Mouse (Mus musculus) c-Kit-negative CD71-positive TER-119-positive erythroid progenitor cells, embryonic 14.5 days (primary cell): ENCODE data around the gene Ssb.
"Not testable (repeated sequence)": the region's sequence is repeated elsewhere in the genome, so short reads cannot be mapped to it uniquely, and the experiment has no call there.

Source experiments
- DNase-seq: peaks from one replicate; pipeline ENCODE4 v3.0.0-alpha.2; 2013; ENCODE audit warnings: low read depth, low spot score

The Ssb gene

GRCm38 (mm10) chr2:69862117-69862657 lies 825 bp downstream of the Ssb start:
- DNase-seq = peak; percentile 13

GRCm38 (mm10) chr2:69883990-69884391 lies 22.6 kb downstream of the Ssb start:
- peak; percentile 8 for DNase-seq

DNA sequence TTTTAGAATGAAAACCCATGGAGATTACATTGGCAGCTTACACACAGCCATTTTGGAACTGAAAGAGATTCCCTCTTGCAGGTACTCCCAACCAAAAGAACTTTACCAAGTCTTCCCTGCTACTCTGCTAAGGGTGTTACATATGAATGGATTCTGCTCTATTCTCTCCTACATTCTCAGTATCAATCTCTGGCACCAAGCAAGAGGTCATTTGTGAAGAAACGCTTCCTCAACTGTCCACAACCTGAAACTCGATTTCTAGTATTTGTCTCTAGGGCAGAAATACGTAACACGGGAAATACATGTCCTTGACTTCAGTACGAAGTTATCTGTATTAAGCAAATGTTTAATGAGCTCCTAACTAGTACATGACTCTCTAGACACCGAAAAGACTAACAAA lies 23.2 kb downstream of the Ssb start:
- peak; percentile 16 for DNase-seq

- peak; percentile 27 for DNase-seq
Observed at GRCm38 (mm10) chr2:69885050-69885449, 23.7 kb downstream of the Ssb start.

DNA sequence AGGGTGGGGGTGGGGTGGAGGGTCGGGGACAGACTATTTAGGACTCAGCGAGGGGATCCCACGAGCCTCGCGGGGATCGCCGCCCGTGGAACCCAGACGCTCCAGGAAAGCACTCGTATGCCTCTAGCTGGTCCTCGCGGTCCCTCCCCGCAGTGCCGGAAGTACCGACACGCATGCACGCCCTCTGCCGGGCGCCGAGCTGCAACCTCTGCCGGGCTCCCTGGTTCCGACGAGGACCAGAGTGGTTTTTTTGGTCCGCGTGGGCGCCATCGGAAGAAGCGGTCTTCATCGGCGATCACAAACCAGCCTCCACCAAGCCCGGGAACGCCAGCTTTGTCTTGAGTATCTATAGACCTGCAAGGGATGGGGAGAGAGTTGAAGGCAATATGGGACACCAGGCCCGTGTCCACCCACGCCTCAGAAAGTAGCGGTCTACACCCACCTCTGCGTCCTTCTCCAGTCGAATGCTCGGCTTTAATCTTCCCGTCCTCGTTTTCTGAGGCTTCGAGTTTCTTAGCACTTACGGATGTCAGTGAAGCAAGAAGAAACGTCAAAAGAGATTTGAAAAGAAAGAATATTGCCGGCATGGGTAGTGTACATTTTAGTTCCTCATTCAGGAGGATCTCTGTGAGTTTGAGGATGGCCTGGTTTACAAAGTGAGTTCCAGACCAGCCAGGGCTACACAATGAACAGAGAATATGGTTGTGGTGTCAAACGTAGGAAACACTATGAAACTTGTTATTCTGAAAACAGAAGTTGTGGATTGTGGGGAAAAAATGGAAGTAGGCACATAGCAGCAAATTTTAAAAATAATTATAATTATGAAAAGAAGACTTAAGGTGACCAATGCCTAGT lies 24.3 kb downstream of the Ssb start, which contains the start of gene Mettl5:
Mettl5 (minus strand) TSS at position 165 of the 855 bp plus-strand sequence.
- peak; percentile 77 for DNase-seq

- DNase-seq = no peak
Observed at GRCm38 (mm10) chr2:69888957-69889356, 27.6 kb downstream of the Ssb start.

- no peak for DNase-seq
Observed at GRCm38 (mm10) chr2:69890843-69891242, 29.5 kb downstream of the Ssb start.

DNA sequence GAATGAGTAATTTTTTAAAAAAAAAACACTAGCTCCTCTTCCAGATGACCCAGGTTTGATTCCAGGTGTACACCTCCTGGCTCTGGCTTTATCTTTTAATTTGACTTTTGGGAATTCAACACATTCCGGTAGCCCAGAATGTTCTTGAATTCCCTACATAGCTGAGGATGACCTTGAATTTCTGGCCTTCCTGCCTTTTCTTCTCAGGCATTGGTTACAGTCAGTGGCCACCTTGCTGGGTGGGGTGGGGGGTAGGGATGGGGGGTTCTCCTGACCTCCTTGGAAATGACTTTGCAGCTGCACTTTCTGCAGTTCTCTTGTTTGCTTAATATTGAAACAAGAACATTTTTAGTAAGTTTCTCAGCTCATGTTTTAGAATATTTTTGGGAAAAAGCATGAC lies 31.8 kb downstream of the Ssb start:
- DNase-seq = no peak

- DNase-seq = no peak
Observed at GRCm38 (mm10) chr2:69893891-69894290, 32.5 kb downstream of the Ssb start.

DNA sequence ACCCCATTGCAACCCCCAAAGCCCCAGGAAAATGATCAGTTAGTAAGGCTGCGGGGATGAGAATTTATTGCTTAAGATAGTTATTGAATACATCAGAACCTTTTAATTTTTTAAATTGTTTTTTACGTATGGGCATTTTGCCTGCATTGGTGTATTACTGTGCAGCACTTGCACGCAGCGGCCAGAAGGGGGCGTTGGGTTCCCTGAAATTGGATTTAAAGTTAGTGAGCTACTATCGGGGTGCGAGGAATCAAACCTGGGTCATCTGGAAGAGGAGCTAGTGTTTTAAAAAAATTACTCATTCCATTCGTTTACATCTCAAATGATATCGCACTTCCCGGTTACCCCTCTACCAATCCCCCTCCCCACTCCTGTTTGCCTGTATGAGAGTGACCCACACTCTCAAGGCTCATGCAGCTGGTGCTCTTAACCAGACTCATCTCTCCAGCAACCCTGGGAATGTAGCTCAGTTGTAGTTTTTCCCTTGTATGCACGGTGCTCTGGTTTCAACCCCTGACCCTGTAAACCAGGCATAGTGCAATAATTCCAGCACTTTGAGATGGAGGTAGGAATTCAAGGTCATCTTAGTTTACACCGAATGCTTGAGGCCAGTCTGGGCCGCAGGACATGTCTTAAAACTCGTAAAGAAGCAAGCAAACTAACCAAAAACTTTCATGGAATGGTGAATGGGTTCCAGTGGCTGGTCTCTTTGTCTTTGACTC lies 34.3 kb downstream of the Ssb start:
- peak; percentile 12 for DNase-seq

GRCm38 (mm10) chr2:69896224-69896581 lies 34.8 kb downstream of the Ssb start:
- no peak for DNase-seq

DNA sequence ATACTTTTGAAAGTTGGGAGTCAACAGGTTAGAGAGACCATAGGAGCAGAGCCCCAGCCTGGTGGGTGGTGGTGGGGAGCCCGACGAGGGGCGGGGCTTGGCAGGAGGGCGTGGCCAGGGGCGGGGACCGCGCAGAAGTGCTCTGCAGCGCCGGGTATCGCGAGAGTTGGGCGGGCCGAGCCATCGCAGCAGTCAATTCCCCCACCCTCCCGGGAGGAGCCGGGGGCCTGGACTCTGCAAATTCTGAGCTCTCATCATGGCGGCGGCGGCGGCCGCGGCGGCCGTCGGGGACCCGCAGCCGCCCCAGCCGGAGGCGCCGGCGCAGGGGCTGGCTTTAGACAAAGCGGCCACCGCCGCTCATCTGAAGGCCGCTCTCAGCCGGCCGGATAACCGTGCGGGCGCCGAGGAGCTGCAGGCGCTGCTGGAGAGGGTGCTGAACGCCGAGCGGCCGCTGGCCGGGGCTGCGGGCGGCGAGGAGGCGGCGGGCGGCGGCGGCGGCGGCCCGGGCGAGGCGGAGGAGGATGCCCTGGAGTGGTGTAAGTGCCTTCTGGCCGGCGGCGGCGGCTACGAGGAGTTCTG lies 35.8 kb downstream of the Ssb start, which contains the start of gene Ubr3:
Ubr3 (plus strand) TSS at position 208 of the 579 bp plus-strand sequence.
- DNase-seq = peak; percentile 87

DNA sequence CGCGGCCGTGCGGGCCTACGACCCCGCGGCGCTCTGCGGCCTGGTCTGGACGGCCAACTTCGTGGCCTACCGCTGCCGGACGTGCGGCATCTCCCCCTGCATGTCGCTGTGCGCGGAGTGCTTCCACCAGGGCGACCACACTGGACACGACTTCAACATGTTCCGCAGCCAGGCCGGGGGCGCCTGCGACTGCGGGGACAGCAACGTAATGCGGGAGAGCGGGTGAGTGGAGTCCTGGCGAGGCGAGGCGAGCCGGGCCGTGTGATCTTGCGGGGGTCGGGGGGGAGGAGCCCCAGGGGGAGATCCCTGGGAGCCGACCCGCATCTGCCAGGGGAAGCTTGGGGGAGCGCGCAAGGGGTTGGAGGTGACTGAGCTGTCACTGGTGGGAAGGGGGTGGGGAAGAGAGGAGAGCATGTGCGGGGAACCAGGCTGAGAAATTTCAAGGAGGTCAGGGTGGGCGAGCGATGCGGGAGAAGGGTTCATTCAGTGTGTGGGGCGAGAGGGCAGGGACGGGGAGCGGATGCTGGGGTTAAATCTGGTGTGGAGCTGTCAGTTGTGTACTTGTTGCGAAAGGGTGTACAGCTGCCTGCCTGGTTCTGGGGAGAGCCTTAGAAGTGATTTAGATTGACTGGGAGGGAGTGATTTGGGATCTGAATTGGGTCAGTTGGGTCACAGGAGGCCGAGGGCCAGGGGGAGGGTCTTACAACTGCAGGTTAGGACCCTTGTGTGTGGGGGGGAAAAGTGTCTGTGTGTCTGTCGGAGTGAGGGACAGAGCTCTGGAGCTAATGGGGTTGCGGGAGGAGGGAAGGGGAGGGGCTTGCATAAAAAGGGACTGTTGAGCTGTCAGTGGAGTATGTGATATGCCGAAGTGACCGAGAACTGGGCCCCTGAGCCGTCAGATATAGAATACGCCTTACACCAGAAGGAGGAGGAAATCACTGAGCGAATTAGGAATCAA lies 36.5 kb downstream of the Ssb start:
- DNase-seq = peak; percentile 53

- no peak for DNase-seq
Observed at GRCm38 (mm10) chr2:69903541-69903940, 42.2 kb downstream of the Ssb start.

- DNase-seq = not testable (repeated sequence)
Observed at GRCm38 (mm10) chr2:69907394-69907793, 46.0 kb downstream of the Ssb start.

- DNase-seq = no peak
Observed at GRCm38 (mm10) chr2:69912801-69913200, 51.4 kb downstream of the Ssb start.

- DNase-seq = no peak
Observed at GRCm38 (mm10) chr2:69917301-69917700, 55.9 kb downstream of the Ssb start.
